Mouse (Mus musculus): Measurements from ENCODE around the gene Dhrs3.

Dhrs3 gene

GRCm38 (mm10) chr4:144972948-144973720 is 80.5 kb downstream of the Dhrs3 start:
- no peak for DNase-seq (ENCODE audit: low read depth, low spot score)

- DNase-seq (ENCODE audit: low read depth, low spot score): no peak
Observed at GRCm38 (mm10) chr4:144974458-144974857, 81.8 kb downstream of the Dhrs3 start.

- DNase-seq (ENCODE audit: low read depth, low spot score): no peak
Observed at GRCm38 (mm10) chr4:144975505-144975904, 82.9 kb downstream of the Dhrs3 start.

DNA sequence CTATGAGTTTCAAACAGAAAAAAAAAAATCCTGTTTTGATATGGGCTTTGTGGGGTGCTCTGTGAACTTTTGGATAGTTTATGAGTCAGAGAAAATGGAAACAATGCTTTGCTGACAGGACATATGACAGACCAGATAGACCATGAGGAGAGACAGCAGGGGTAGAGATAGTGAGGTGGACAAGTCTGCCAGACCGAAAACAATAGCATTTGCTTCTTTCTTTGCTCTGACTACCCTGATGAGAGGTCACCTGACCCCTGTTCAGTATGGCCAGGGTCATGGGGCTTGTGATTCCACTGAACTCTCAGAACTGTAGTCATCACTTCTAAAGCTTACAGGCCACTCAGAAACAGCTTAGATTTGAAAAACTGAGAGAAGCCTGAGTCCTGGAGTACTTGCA is 84.4 kb downstream of the Dhrs3 start:
- DNase-seq (ENCODE audit: low read depth, low spot score): no peak
